8 mouse cellular contexts compared by ENCODE assay signal in genomic region chr11:35892293-35892692, GRCm38 (mm10). TPM values are rescaled to one million over a fixed set of nuclear protein-coding genes. Genes with fewer than 3 reads are reported as not detected.
DNase-seq lines count a peak whose midpoint lies in the region; ATAC-seq lines count a peak whose summit lies in the region.
"Had no signal": no experiment of that assay in that cellular context is flagged by ENCODE, and none has a peak within 500 bp of the region (broad histone marks: within the 10 kb centered on the region; RNA-seq: fewer than 3 reads in every experiment).

No protein-coding gene starts in this region.

- no peaks in the 10 kb centered on the region for H3K9me3 ChIP-seq in hindbrain, embryonic 14.5 days (ENCODE audit: control insufficient read depth, low read length)
- no peaks in the 10 kb centered on the region for H3K9me3 ChIP-seq in hindbrain, embryonic 12.5 days (replicated peaks)
- H3K9me3 ChIP-seq in midbrain, embryonic 12.5 days: no peaks in the 10 kb centered on the region
- H3K9me3 ChIP-seq in midbrain, embryonic 11.5 days (ENCODE audit: control insufficient read depth, low read length): no peaks in the 10 kb centered on the region
- no peaks in the 10 kb centered on the region for H3K9me3 ChIP-seq in limb, embryonic 13.5 days

- no peak overlapping the region for H3K9ac ChIP-seq in hindbrain, embryonic 14.5 days
- no peak overlapping the region for H3K9ac ChIP-seq in hindbrain, embryonic 12.5 days
- H3K9ac ChIP-seq in midbrain, embryonic 12.5 days (replicated peaks): no peak overlapping the region
- no peak overlapping the region for H3K9ac ChIP-seq in midbrain, embryonic 11.5 days (ENCODE audit: low read length)
- no peak overlapping the region for H3K9ac ChIP-seq in limb, embryonic 13.5 days

- peaks cover 24% of the 10 kb centered on the region for H3K4me1 ChIP-seq in hindbrain, embryonic 14.5 days (replicated peaks; ENCODE audit: control insufficient read depth, insufficient read depth, low read length)
- H3K4me1 ChIP-seq in hindbrain, embryonic 12.5 days: peaks cover 35% of the 10 kb centered on the region
- H3K4me1 ChIP-seq in midbrain, embryonic 12.5 days: peaks cover 33% of the 10 kb centered on the region
- peaks cover 28% of the 10 kb centered on the region for H3K4me1 ChIP-seq in midbrain, embryonic 11.5 days (ENCODE audit: control insufficient read depth, insufficient read depth, low read length)
- peaks cover 23% of the 10 kb centered on the region for H3K4me1 ChIP-seq in limb, embryonic 13.5 days

- intact Hi-C loops in gastrocnemius, postnatal 36 days (cut with DNase I): no loop called here

- WGBS in hindbrain, embryonic 14.5 days: 64% methylated on average over 9 of the region's 9 CpGs
- WGBS in hindbrain, embryonic 12.5 days: 73% methylated on average over 9 of the region's 9 CpGs
- WGBS in midbrain, embryonic 12.5 days: 60% methylated on average over 9 of the region's 9 CpGs
- WGBS in midbrain, embryonic 11.5 days: 67% methylated on average over 9 of the region's 9 CpGs
- WGBS in limb, embryonic 13.5 days: 63% methylated on average over 9 of the region's 9 CpGs

- peak overlapping the region; percentile 62 for H3K27ac ChIP-seq in hindbrain, embryonic 14.5 days
- H3K27ac ChIP-seq in hindbrain, embryonic 12.5 days: no peak overlapping the region
- H3K27ac ChIP-seq in midbrain, embryonic 12.5 days (replicated peaks): 0 out of 2 replicates have a peak overlapping the region, but pooled peaks have one; percentile 77
- no peak overlapping the region for H3K27ac ChIP-seq in midbrain, embryonic 11.5 days (ENCODE audit: low read depth, low read length)
- H3K27ac ChIP-seq in limb, embryonic 13.5 days: peak overlapping the region; percentile 83; the same call in 1 of the 2 replicates

- H3K4me3 ChIP-seq in hindbrain, embryonic 14.5 days (replicated peaks; ENCODE audit: low read length): no peak overlapping the region
- no peak overlapping the region for H3K4me3 ChIP-seq in hindbrain, embryonic 12.5 days
- no peak overlapping the region for H3K4me3 ChIP-seq in midbrain, embryonic 12.5 days
- no peak overlapping the region for H3K4me3 ChIP-seq in midbrain, embryonic 11.5 days (ENCODE audit: low read depth, low read length)
- no peak overlapping the region for H3K4me3 ChIP-seq in limb, embryonic 13.5 days

- no peak overlapping the region for H3K4me2 ChIP-seq in hindbrain, embryonic 14.5 days (replicated peaks)
- no peak overlapping the region for H3K4me2 ChIP-seq in hindbrain, embryonic 12.5 days (replicated peaks)
- no peak overlapping the region for H3K4me2 ChIP-seq in midbrain, embryonic 12.5 days (replicated peaks)
- no peak overlapping the region for H3K4me2 ChIP-seq in midbrain, embryonic 11.5 days
- no peak overlapping the region for H3K4me2 ChIP-seq in limb, embryonic 13.5 days (replicated peaks)

- ATAC-seq in hindbrain, embryonic 14.5 days (ENCODE audit: low FRiP score): no peak
- no peak for ATAC-seq in hindbrain, embryonic 12.5 days (ENCODE audit: low FRiP score)
- ATAC-seq in midbrain, embryonic 12.5 days (ENCODE audit: low FRiP score, low read depth): no peak
- ATAC-seq in midbrain, embryonic 11.5 days (ENCODE audit: low FRiP score): no peak
- no peak for ATAC-seq in limb, embryonic 13.5 days (ENCODE audit: low FRiP score, low read depth)

- no peak for DNase-seq in hindbrain, embryonic 14.5 days (ENCODE audit: low spot score)
- no peak for DNase-seq in midbrain, embryonic 11.5 days (ENCODE audit: low spot score, missing footprints)
- DNase-seq in frontal cortex, postnatal 36 days (ENCODE audit: low spot score in 2 of 2): no peak
- DNase-seq in gastrocnemius, postnatal 36 days: no peak
- DNase-seq: kidney, adult 2 months had no signal

- H3K36me3 ChIP-seq in hindbrain, embryonic 14.5 days (replicated peaks; ENCODE audit: control insufficient read depth, insufficient read depth): no peaks in the 10 kb centered on the region; the same call in 1 of the 2 replicates
- peaks cover 9% of the 10 kb centered on the region; the same call in 1 of the 2 replicates for H3K36me3 ChIP-seq in hindbrain, embryonic 12.5 days
- peaks cover 14% of the 10 kb centered on the region for H3K36me3 ChIP-seq in midbrain, embryonic 12.5 days
- H3K36me3 ChIP-seq in midbrain, embryonic 11.5 days (ENCODE audit: control insufficient read depth, insufficient read depth, low read length): 0 out of 2 replicates have a peak, but pooled peaks cover 2% of the 10 kb centered on the region
- no peaks in the 10 kb centered on the region for H3K36me3 ChIP-seq in limb, embryonic 13.5 days

- no peaks in the 10 kb centered on the region for H3K27me3 ChIP-seq in hindbrain, embryonic 14.5 days (ENCODE audit: control insufficient read depth, insufficient read depth, low read length)
- H3K27me3 ChIP-seq in hindbrain, embryonic 12.5 days: no peaks in the 10 kb centered on the region
- H3K27me3 ChIP-seq in midbrain, embryonic 12.5 days: no peaks in the 10 kb centered on the region
- no peaks in the 10 kb centered on the region for H3K27me3 ChIP-seq in midbrain, embryonic 11.5 days (ENCODE audit: control insufficient read depth, insufficient read depth, low read length)
- H3K27me3 ChIP-seq in limb, embryonic 13.5 days: no peaks in the 10 kb centered on the region

RNA-seq across cellular contexts. Expression of gene Rars, which starts 58.0 kb away (rescaled TPM):
- polyA plus RNA-seq in hindbrain, embryonic 14.5 days (2014; fragmentation: Nextera tagmentation; extraction: Ambion mirVana): 72.1 and 75.3 TPM in 2 replicates
- polyA plus RNA-seq in hindbrain, embryonic 12.5 days (2016; fragmentation: Nextera tagmentation; extraction: Ambion mirVana): 78.5 and 79.4 TPM in 2 replicates
- polyA plus RNA-seq in midbrain, embryonic 12.5 days (2016; fragmentation: Nextera tagmentation; extraction: Ambion mirVana): 81.2 and 85.0 TPM in 2 replicates
- 116 and 122 TPM in 2 replicates for polyA plus RNA-seq in midbrain, embryonic 11.5 days (2014; fragmentation: Nextera tagmentation; extraction: Ambion mirVana)
- polyA plus RNA-seq in limb, embryonic 13.5 days (2015; fragmentation: Nextera tagmentation; extraction: Ambion mirVana): 88.4 and 90.7 TPM in 2 replicates
- 10 to 100 TPM; 39.3 to 42.6 TPM for total RNA-seq in gastrocnemius, postnatal 36 days (2021)

Comparison
In these comparisons a context has a peak if more than half of its experiments do, and no peak if none do; other contexts are left out.
1. H3K27ac ChIP-seq: peak in hindbrain, embryonic 14.5 days (single experiment), midbrain, embryonic 12.5 days (single experiment) and limb, embryonic 13.5 days (single experiment); none in hindbrain, embryonic 12.5 days (single experiment) and midbrain, embryonic 11.5 days (single experiment).